Mouse (Mus musculus) fat pad, adult 2 months (tissue): ENCODE results near the gene Zfp568.
"Not testable (repeated sequence)": the region's sequence is repeated elsewhere in the genome, so short reads cannot be mapped to it uniquely, and the experiment has no call there.

Source experiments
- DNase-seq: peaks from one replicate; pipeline ENCODE4 v3.0.0-alpha.2; 2011; ENCODE audit warnings: low read depth, low spot score; ENCODE audit errors: extremely low read depth

Zfp568 gene

DNA sequence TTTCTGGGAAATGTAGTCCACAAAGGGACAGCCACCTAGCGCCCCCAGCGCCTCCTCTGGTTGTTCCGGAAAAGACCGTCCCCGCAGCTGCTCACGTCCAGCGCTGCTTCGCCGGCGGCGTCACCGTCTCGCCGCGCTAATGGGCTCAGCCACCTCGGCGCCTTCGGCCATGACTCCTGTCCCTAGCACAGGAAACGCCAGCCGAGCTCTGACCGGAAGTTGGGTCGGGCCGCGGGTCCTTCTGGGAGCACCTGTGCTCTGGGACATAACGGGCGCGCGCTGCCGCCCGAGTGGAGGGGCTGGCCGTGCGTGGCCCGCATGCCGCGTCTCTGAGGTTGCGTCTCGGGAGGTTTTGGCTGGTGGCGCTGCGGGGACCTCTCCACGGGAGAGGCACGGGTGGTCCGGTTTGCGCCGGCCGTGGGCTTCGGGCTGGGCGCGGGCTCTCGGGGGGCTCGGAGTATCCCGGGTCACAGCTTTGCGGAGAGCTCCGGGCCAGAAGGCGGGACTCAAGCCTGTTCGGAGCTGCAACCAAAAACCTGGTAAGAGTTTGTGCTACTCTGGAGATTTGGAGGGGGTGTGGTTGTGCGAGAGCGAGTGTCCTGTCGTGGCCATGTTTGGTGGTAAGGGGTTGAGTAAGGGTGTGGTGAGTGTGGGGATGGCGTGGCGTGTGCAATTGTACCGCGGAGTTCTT lies at the start of gene Zfp568:
Gene Zfp568 (plus strand): TSS at position 266 of the 691 bp plus-strand sequence.
- DNase-seq: no peak

- DNase-seq: no peak
Observed at GRCm38 (mm10) chr7:29938856-29939255, 44.9 kb upstream of the Zfp568 start.

DNA sequence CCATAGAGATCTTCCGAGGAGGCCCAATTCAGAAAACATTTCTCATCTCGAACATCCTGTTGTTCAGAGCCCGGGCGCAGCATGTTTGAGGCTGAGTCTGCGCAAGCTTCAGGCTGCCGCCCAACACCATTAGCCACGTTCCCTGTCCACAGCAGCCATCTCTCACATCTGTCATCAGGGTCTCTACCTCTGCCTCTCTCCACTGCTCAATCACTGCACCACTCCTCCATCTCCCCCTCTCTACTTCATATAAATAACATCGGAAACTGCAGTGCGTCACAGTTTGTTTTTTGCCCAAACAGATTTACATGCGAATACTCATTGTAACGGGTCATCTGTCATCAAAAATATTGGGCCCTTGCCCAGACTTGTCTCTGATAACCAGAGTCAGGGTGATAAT lies 42.7 kb upstream of the Zfp568 start:
- no peak for DNase-seq

GRCm38 (mm10) chr7:29942740-29943139 lies 41.0 kb upstream of the Zfp568 start:
- DNase-seq: no peak

DNA sequence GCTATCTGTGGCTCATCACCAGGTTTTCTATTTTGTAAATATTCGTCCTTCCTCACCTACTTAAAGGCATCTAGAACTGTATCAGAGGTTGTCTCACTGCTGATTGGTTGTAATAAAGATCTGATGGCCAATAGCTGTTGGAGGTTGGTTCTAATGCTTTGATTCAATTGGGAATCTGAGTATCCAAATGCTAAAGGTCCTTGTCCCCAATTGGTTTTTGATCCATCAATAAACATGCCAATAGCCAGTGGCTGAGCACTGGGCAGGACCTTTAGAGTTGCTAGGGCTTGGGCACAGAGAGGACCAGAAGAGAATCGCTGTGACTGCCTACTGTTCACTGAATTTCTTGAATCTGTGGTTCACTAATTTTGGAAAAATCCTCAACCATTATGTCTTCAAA lies 40.0 kb upstream of the Zfp568 start:
- no peak for DNase-seq

GRCm38 (mm10) chr7:29944201-29944600 lies 39.6 kb upstream of the Zfp568 start:
- no peak for DNase-seq

DNA sequence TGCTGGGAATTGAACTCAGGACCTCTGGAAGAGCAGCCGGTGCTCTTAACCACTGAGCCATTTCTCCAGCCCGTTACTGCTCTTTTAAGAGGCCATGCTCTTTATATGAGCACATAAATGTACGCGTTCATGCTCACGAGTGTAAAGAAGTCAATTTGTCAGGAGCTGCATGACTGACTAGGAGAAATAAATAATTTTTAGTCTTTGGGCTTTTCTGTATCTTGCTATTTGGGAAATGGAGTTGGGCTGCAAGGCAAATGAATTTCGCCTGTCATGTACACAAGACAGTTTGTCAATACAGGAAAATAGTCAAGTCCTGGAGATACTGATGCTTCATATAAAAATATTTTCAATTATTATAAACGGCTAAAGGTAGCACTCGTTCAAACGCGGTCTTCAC lies 30.7 kb upstream of the Zfp568 start:
- no peak for DNase-seq

- DNase-seq: peak; percentile 25
Observed at GRCm38 (mm10) chr7:29953513-29954401, 30.0 kb upstream of the Zfp568 start, which contains the start of gene Zfp74. TSS of gene Zfp74 (minus strand) at chr7:29954089.

- no peak for DNase-seq
Observed at GRCm38 (mm10) chr7:29954731-29955130, 29.0 kb upstream of the Zfp568 start.

DNA sequence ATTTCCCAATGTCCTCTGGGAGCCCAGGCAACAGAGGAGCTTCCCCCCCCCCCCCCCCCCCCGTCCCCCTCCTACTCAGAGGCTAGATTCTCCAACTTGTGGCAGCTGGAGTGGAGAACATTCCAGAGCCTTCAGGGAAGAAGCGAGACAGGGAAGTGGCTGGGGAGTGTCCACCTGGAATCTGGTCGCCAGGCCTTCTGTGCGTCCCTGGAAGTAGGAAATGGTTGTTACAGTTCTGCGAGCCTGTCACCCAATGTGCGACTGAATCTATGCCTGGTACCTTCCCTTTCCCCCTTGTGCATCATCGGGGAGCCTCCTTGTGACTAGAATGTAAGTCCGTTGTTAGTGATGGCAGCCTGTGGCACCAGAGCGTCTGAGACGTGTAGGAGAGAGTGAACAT lies 27.5 kb upstream of the Zfp568 start:
- no peak for DNase-seq

DNA sequence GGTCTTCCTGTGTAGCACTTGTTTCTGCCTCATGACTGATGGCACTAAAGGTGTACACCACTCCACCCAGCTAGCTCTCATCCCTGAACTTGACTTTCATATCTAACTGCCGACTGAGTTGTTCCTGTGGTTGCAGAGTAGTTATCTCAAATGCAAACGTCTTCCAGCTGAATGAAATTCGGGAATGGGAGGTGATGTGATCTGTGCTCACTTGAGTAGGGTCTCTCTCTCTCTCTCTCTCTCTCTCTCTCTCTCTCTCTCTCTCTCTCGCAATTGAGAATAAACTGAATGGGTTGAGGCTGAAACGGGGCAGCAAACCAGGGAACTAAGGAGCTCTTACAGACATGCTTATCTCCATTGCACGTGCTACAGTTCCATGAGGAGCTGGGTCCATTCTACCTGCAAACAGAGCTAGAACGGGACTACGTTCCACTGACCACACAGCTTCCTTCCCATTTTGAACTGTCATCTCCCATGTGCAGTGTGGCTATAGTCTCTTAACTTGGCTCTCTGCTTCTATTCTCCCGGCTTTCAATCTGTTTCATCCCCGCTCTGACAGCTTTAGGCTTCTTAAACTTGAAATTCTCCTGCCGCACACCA lies 25.5 kb upstream of the Zfp568 start:
- no peak for DNase-seq

- DNase-seq: no peak
Observed at GRCm38 (mm10) chr7:29959004-29959403, 24.8 kb upstream of the Zfp568 start.

DNA sequence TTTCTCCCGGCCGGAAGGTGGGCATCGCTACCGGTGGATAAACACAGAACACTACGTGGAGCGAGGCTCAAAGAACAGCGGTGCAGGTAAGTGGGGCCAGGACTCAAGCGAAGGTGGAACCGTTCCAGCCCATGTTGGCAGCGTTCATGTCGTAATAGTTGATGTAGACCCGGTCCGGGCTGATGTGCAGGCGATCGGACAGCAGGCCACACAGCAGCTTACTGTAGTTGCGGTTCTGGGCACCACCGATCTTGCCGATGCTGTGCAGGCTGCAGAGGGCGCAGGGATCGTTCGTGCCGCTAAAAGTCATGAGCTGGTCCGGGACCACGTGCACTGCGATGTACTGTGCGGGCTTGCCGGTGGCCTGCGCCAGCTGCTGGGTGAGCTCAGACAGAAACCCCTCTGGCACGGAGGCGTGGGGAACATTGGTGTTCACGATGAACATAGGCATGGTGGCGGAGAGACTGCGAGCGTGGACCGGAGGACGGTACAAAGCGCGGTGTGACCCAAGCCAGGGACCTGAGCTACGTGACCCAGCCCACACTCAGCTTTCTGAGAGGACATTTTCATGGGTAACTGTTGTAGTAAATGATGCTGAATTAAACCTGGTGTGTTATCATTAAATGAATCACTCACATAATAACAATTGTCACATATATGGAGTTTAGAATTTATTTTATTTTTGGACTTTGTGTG lies 18.5 kb upstream of the Zfp568 start:
- not testable (repeated sequence) for DNase-seq

- DNase-seq: no peak
Observed at GRCm38 (mm10) chr7:29970686-29971085, 13.1 kb upstream of the Zfp568 start.

DNA sequence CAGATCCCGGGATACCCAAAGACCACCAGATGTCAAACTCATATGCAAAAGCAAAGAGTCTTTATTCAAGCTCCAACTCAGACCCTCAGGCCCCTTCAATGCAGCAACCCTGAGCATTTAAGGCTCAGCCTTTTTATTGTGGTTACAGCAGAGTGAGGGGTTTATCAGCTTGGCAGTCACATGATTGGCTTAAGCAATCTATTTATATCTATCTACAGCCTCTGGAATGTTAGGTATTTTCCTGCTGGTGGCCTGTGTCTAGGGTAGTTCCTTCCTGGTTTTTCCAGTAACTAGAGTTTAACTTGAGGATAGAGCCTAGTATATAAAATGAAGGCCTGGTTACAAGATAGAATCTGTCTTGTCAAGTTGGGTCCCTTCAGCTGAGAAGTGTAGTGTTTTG lies 3.0 kb upstream of the Zfp568 start:
- no peak for DNase-seq

- DNase-seq: no peak
Observed at GRCm38 (mm10) chr7:29981455-29981854, 2.3 kb upstream of the Zfp568 start.

DNA sequence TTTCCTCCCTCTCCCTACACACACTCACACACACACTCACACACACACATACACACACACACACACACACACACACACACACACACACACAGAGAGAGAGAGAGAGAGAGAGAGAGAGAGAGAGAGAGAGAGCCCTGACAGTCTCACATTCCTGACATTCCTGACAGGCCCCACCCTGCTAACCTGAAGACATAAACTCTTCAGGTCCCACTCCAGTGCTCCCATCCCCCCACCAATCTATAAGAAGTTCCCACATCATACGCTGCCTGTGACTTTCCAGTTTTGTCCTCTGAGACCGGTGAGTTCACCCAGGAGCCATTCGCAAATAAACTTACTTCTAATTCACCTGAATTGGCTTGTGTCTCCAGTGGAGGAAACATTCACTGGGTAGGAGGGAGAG lies 1.9 kb upstream of the Zfp568 start:
- no peak for DNase-seq

DNA sequence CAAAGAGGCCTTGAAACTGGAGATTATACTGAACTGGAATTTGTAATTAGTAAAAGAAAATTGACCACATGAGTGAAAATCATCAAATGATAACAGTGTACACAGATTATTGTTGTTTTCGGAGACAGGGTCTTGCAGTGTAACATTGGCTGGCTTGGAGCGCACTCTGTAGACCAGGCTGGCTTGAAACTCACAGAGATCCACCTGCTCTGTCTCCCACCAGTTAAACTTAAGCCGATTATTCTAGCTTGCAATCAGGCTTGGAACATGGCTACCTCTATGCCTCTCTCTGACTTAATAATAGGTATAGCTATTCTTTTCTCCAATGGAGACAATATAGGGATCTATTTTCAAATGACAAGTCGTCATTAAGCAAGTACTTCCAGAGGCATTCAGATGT lies 1.4 kb upstream of the Zfp568 start:
- no peak for DNase-seq

- no peak for DNase-seq
Observed at GRCm38 (mm10) chr7:29982931-29983330, 824 bp upstream of the Zfp568 start.

DNA sequence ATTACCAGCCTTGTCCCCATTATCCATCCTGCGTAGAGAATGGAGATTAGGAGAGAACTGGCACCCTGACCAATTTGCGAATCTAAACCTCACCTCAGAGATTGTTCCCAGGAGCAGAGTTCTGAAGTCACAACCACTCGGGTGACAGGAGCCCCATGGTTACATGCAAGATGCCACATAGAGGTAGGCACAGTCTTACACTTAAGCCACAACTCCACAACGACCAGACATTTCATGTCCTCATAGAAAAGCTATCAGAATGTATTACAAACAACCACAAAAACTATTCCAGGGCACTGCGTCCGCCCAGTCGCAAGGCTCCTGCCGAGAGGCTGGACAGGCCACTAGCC lies 440 bp upstream of the Zfp568 start:
- no peak for DNase-seq

- no peak for DNase-seq
Observed at GRCm38 (mm10) chr7:29986101-29986500, 2.3 kb downstream of the Zfp568 start.
